Mouse (Mus musculus): Measurements from ENCODE around the gene Atp8b3. TPM values are rescaled to one million over a fixed set of nuclear protein-coding genes. Genes with fewer than 3 reads are reported as not detected.
A peak's percentile ranks its signal among the peaks of the same experiment; 100 is the strongest.

The Atp8b3 gene
- polyA plus RNA-seq, 1 experiment = 0.04 TPM

GRCm38 (mm10) chr10:80583047-80583446, 44.1 kb upstream of the Atp8b3 start:
- H3K36me3 ChIP-seq (ENCODE audit: control insufficient read depth, insufficient read depth, low read length) = peaks cover 19% of the 10 kb centered on the region
- H3K27me3 ChIP-seq (ENCODE audit: control insufficient read depth, insufficient read depth, low read length) = no peaks in the 10 kb centered on the region
- no peak for DNase-seq (ENCODE audit: low read depth in 1 of 2, low spot score in 2 of 2)
- peaks cover 19% of the 10 kb centered on the region for H3K4me1 ChIP-seq (ENCODE audit: control insufficient read depth, insufficient read depth, insufficient read length)
- H3K27ac ChIP-seq (ENCODE audit: insufficient read depth, low read length) = no peak overlapping the region
- no peak for TF ChIP-seq CTCF (IDR thresholded peaks at IDR 0.05; ENCODE audit: extremely low read depth, insufficient read depth, insufficient read length, insufficient replicate concordance)
- TF ChIP-seq POLR2A (IDR thresholded peaks at IDR 0.05; ENCODE audit: low read depth, low read length) = no peak
- no peak overlapping the region for H3K4me3 ChIP-seq (ENCODE audit: extremely low read depth, insufficient read depth, insufficient read length)
- 67% methylated on average over 5 of the region's 5 CpGs for WGBS

- Histone ChIP-seq H3K36me3 (ENCODE audit: control insufficient read depth, insufficient read depth, low read length) (peaks cover 4% of the 10 kb centered on the region), H3K4me3 (ENCODE audit: extremely low read depth, insufficient read depth, insufficient read length) (peak overlapping the region; percentile 41; the same call in 1 of the 2 replicates), H3K4me1 (ENCODE audit: control insufficient read depth, insufficient read depth, insufficient read length) (peaks cover 11% of the 10 kb centered on the region; the same call in 1 of the 2 replicates), H3K27ac (ENCODE audit: insufficient read depth, low read length) (peak overlapping the region; percentile 70), H3K27me3 (ENCODE audit: control insufficient read depth, insufficient read depth, low read length) (no peaks in the 10 kb centered on the region)
- WGBS = 7% methylated on average over 8 of the region's 8 CpGs
- TF ChIP-seq POLR2A (IDR thresholded peaks at IDR 0.05; ENCODE audit: low read depth, low read length) = no peak
- peak; percentile 53; the same call in 1 of the 2 replicates for TF ChIP-seq CTCF (IDR thresholded peaks at IDR 0.05; ENCODE audit: extremely low read depth, insufficient read depth, insufficient read length, insufficient replicate concordance)
- DNase-seq (ENCODE audit: low read depth in 1 of 2, low spot score in 2 of 2) = peak; percentile 78 to 88
Observed at GRCm38 (mm10) chr10:80578911-80579310, 40.0 kb upstream of the Atp8b3 start.

GRCm38 (mm10) chr10:80578131-80578750, 39.3 kb upstream of the Atp8b3 start:
- H3K4me1 ChIP-seq (ENCODE audit: control insufficient read depth, insufficient read depth, insufficient read length) = peaks cover 11% of the 10 kb centered on the region; the same call in 1 of the 2 replicates
- no peaks in the 10 kb centered on the region; the same call in 1 of the 2 replicates for H3K36me3 ChIP-seq (ENCODE audit: control insufficient read depth, insufficient read depth, low read length)
- peak overlapping the region; percentile 93 for H3K27ac ChIP-seq (ENCODE audit: insufficient read depth, low read length)
- DNase-seq (ENCODE audit: low read depth in 1 of 2, low spot score in 2 of 2) = peak; percentile 79 to 83
- H3K27me3 ChIP-seq (ENCODE audit: control insufficient read depth, insufficient read depth, low read length) = no peaks in the 10 kb centered on the region
- peak overlapping the region; percentile 82 for H3K4me3 ChIP-seq (ENCODE audit: extremely low read depth, insufficient read depth, insufficient read length)
- WGBS = under 1% methylated on average over 29 of the region's 29 CpGs
- TF ChIP-seq POLR2A (IDR thresholded peaks at IDR 0.05; ENCODE audit: low read depth, low read length) (no peak; the same call in 1 of the 2 replicates), CTCF (IDR thresholded peaks at IDR 0.05; ENCODE audit: extremely low read depth, insufficient read depth, insufficient read length, insufficient replicate concordance) (peak; percentile 93)

- Histone ChIP-seq H3K27me3 (ENCODE audit: control insufficient read depth, insufficient read depth, low read length) (no peaks in the 10 kb centered on the region), H3K27ac (ENCODE audit: insufficient read depth, low read length) (peak within 1 kb of the TSS; percentile 94), H3K4me3 (ENCODE audit: extremely low read depth, insufficient read depth, insufficient read length) (peak within 1 kb of the TSS; percentile 82), H3K36me3 (ENCODE audit: control insufficient read depth, insufficient read depth, low read length) (no peaks in the 10 kb centered on the region), H3K4me1 (ENCODE audit: control insufficient read depth, insufficient read depth, insufficient read length) (peaks cover 11% of the 10 kb centered on the region; the same call in 1 of the 2 replicates)
- TF ChIP-seq CTCF (IDR thresholded peaks at IDR 0.05; ENCODE audit: extremely low read depth, insufficient read depth, insufficient read length, insufficient replicate concordance) (no peak), POLR2A (IDR thresholded peaks at IDR 0.05; ENCODE audit: low read depth, low read length) (peak; percentile 55)
- 1% methylated on average over 69 of the region's 97 CpGs for WGBS
- peak; percentile 92 to 99 for DNase-seq (ENCODE audit: low read depth in 1 of 2, low spot score in 2 of 2)
Observed at GRCm38 (mm10) chr10:80577195-80578130, 38.5 kb upstream of the Atp8b3 start, which contains the start of gene Klf16. TSS of gene Klf16 (minus strand) at chr10:80577321.

GRCm38 (mm10) chr10:80576351-80577194, 37.6 kb upstream of the Atp8b3 start:
- peak overlapping the region; percentile 82 for H3K4me3 ChIP-seq (ENCODE audit: extremely low read depth, insufficient read depth, insufficient read length)
- H3K4me1 ChIP-seq (ENCODE audit: control insufficient read depth, insufficient read depth, insufficient read length) = peaks cover 19% of the 10 kb centered on the region; the same call in 1 of the 2 replicates
- H3K36me3 ChIP-seq (ENCODE audit: control insufficient read depth, insufficient read depth, low read length) = no peaks in the 10 kb centered on the region
- TF ChIP-seq POLR2A (IDR thresholded peaks at IDR 0.05; ENCODE audit: low read depth, low read length) (no peak), CTCF (IDR thresholded peaks at IDR 0.05; ENCODE audit: extremely low read depth, insufficient read depth, insufficient read length, insufficient replicate concordance) (no peak)
- under 1% methylated on average over 95 of the region's 96 CpGs for WGBS
- DNase-seq (ENCODE audit: low read depth in 1 of 2, low spot score in 2 of 2) = peak in 1 of 2 experiments; percentile 57
- H3K27ac ChIP-seq (ENCODE audit: insufficient read depth, low read length) = peak overlapping the region; percentile 94
- H3K27me3 ChIP-seq (ENCODE audit: control insufficient read depth, insufficient read depth, low read length) = no peaks in the 10 kb centered on the region

GRCm38 (mm10) chr10:80575925-80576324, 37.0 kb upstream of the Atp8b3 start:
- peak in 1 of 2 experiments; percentile 27 for DNase-seq (ENCODE audit: low read depth in 1 of 2, low spot score in 2 of 2)
- H3K27me3 ChIP-seq (ENCODE audit: control insufficient read depth, insufficient read depth, low read length) = no peaks in the 10 kb centered on the region
- H3K4me1 ChIP-seq (ENCODE audit: control insufficient read depth, insufficient read depth, insufficient read length) = peaks cover 26% of the 10 kb centered on the region
- TF ChIP-seq POLR2A (IDR thresholded peaks at IDR 0.05; ENCODE audit: low read depth, low read length) (no peak), CTCF (IDR thresholded peaks at IDR 0.05; ENCODE audit: extremely low read depth, insufficient read depth, insufficient read length, insufficient replicate concordance) (no peak)
- 13% methylated on average over 17 of the region's 17 CpGs for WGBS
- H3K4me3 ChIP-seq (ENCODE audit: extremely low read depth, insufficient read depth, insufficient read length) = peak overlapping the region; percentile 82
- no peak overlapping the region; the same call in 1 of the 2 replicates for H3K27ac ChIP-seq (ENCODE audit: insufficient read depth, low read length)
- H3K36me3 ChIP-seq (ENCODE audit: control insufficient read depth, insufficient read depth, low read length) = no peaks in the 10 kb centered on the region

Data from spleen, adult 2 months (tissue).